Mouse (Mus musculus) cortical plate, adult 2 months (tissue): Measurements from ENCODE around the gene Gm15737.

Experiments
- CTCF ChIP-seq: fragments of 200-500 bp; IDR thresholded peaks from 2 replicates; pipeline ENCODE4 v1.5.1; 2011; ENCODE audit warnings: mild to moderate bottlenecking, control low read depth, low read length; ENCODE audit not compliant: insufficient read depth; ENCODE audit errors: extremely low read depth
- POLR2A ChIP-seq: fragments of 200-500 bp; IDR thresholded peaks from 2 replicates; pipeline ENCODE4 v1.6.1; 2011; ENCODE audit warnings: mild to moderate bottlenecking, low read length, control low read depth; ENCODE audit not compliant: insufficient read depth; ENCODE audit errors: extremely low read depth

GRCm38 (mm10) chr6:92845898-92846297, 23.3 kb upstream of the Gm15737 start:
- TF ChIP-seq POLR2A (no peak), CTCF (no peak)
